Mouse (Mus musculus): ENCODE results near the gene Rap1gds1. TPM values are rescaled to one million over a fixed set of nuclear protein-coding genes. Genes with fewer than 3 reads are reported as not detected.

Gene Rap1gds1
- polyA plus RNA-seq, 1 experiment: 25.5 TPM

- Histone ChIP-seq H3K27me3 (ENCODE audit: control insufficient read depth, insufficient read depth, low read length) (no peaks in the 10 kb centered on the region), H3K36me3 (ENCODE audit: control insufficient read depth, insufficient read depth, low read length) (no peaks in the 10 kb centered on the region), H3K27ac (ENCODE audit: control insufficient read depth, insufficient read depth, low read length) (no peak overlapping the region), H3K4me3 (ENCODE audit: control insufficient read depth, insufficient read depth, low read length) (no peak overlapping the region), H3K4me1 (replicated peaks; ENCODE audit: control insufficient read depth, insufficient read depth, low read length) (peaks cover 11% of the 10 kb centered on the region)
- DNase-seq: no peak
- TF ChIP-seq CTCF (IDR thresholded peaks at IDR 0.05; ENCODE audit: borderline replicate concordance, control insufficient read depth, extremely low read depth, insufficient read depth, low read length, poor library complexity): no peak
- TF ChIP-seq POLR2A (IDR thresholded peaks at IDR 0.05; ENCODE audit: control insufficient read depth, extremely low read depth, insufficient read depth, low read length, poor library complexity): no peak
- WGBS: 92% methylated on average over 6 of the region's 6 CpGs
Measured at GRCm38 (mm10) chr3:138881725-138882347, 193.2 kb downstream of the Rap1gds1 start.

- Histone ChIP-seq H3K27me3 (ENCODE audit: control insufficient read depth, insufficient read depth, low read length) (no peaks in the 10 kb centered on the region), H3K27ac (ENCODE audit: control insufficient read depth, insufficient read depth, low read length) (no peak overlapping the region), H3K4me1 (replicated peaks; ENCODE audit: control insufficient read depth, insufficient read depth, low read length) (peaks cover 18% of the 10 kb centered on the region), H3K4me3 (ENCODE audit: control insufficient read depth, insufficient read depth, low read length) (no peak overlapping the region), H3K36me3 (ENCODE audit: control insufficient read depth, insufficient read depth, low read length) (no peaks in the 10 kb centered on the region)
- DNase-seq: no peak
- TF ChIP-seq CTCF (IDR thresholded peaks at IDR 0.05; ENCODE audit: borderline replicate concordance, control insufficient read depth, extremely low read depth, insufficient read depth, low read length, poor library complexity) (no peak), POLR2A (IDR thresholded peaks at IDR 0.05; ENCODE audit: control insufficient read depth, extremely low read depth, insufficient read depth, low read length, poor library complexity) (no peak)
- WGBS: 95% methylated on average over 11 of the region's 11 CpGs
Measured at GRCm38 (mm10) chr3:138880999-138881724, 193.8 kb downstream of the Rap1gds1 start.

- 56% methylated on average over 4 of the region's 4 CpGs for WGBS
- Histone ChIP-seq H3K27me3 (ENCODE audit: control insufficient read depth, insufficient read depth, low read length) (no peaks in the 10 kb centered on the region), H3K4me3 (ENCODE audit: control insufficient read depth, insufficient read depth, low read length) (peak overlapping the region; percentile 28), H3K27ac (ENCODE audit: control insufficient read depth, insufficient read depth, low read length) (peak overlapping the region; percentile 93), H3K36me3 (ENCODE audit: control insufficient read depth, insufficient read depth, low read length) (no peaks in the 10 kb centered on the region), H3K4me1 (replicated peaks; ENCODE audit: control insufficient read depth, insufficient read depth, low read length) (peaks cover 33% of the 10 kb centered on the region)
- peak; percentile 28 for DNase-seq
- no peak for TF ChIP-seq CTCF (IDR thresholded peaks at IDR 0.05; ENCODE audit: borderline replicate concordance, control insufficient read depth, extremely low read depth, insufficient read depth, low read length, poor library complexity)
- TF ChIP-seq POLR2A (IDR thresholded peaks at IDR 0.05; ENCODE audit: control insufficient read depth, extremely low read depth, insufficient read depth, low read length, poor library complexity): no peak
Measured at GRCm38 (mm10) chr3:138877741-138878140, 197.3 kb downstream of the Rap1gds1 start.

GRCm38 (mm10) chr3:138876931-138877361 lies 198.1 kb downstream of the Rap1gds1 start:
- 11% methylated on average over 14 of the region's 14 CpGs for WGBS
- H3K36me3 ChIP-seq (ENCODE audit: control insufficient read depth, insufficient read depth, low read length): no peaks in the 10 kb centered on the region
- peaks cover 33% of the 10 kb centered on the region for H3K4me1 ChIP-seq (replicated peaks; ENCODE audit: control insufficient read depth, insufficient read depth, low read length)
- peak; percentile 77 for DNase-seq
- H3K27me3 ChIP-seq (ENCODE audit: control insufficient read depth, insufficient read depth, low read length): no peaks in the 10 kb centered on the region
- peak overlapping the region; percentile 93 for H3K27ac ChIP-seq (ENCODE audit: control insufficient read depth, insufficient read depth, low read length)
- peak overlapping the region; percentile 28 for H3K4me3 ChIP-seq (ENCODE audit: control insufficient read depth, insufficient read depth, low read length)
- TF ChIP-seq POLR2A (IDR thresholded peaks at IDR 0.05; ENCODE audit: control insufficient read depth, extremely low read depth, insufficient read depth, low read length, poor library complexity) (no peak), CTCF (IDR thresholded peaks at IDR 0.05; ENCODE audit: borderline replicate concordance, control insufficient read depth, extremely low read depth, insufficient read depth, low read length, poor library complexity) (no peak)

GRCm38 (mm10) chr3:138876418-138876817 lies 198.6 kb downstream of the Rap1gds1 start:
- Histone ChIP-seq H3K27me3 (ENCODE audit: control insufficient read depth, insufficient read depth, low read length) (no peaks in the 10 kb centered on the region), H3K4me3 (ENCODE audit: control insufficient read depth, insufficient read depth, low read length) (no peak overlapping the region), H3K4me1 (replicated peaks; ENCODE audit: control insufficient read depth, insufficient read depth, low read length) (peaks cover 33% of the 10 kb centered on the region), H3K27ac (ENCODE audit: control insufficient read depth, insufficient read depth, low read length) (peak overlapping the region; percentile 93), H3K36me3 (ENCODE audit: control insufficient read depth, insufficient read depth, low read length) (no peaks in the 10 kb centered on the region)
- no peak for TF ChIP-seq CTCF (IDR thresholded peaks at IDR 0.05; ENCODE audit: borderline replicate concordance, control insufficient read depth, extremely low read depth, insufficient read depth, low read length, poor library complexity)
- peak; percentile 26 for DNase-seq
- 77% methylated on average over 10 of the region's 10 CpGs for WGBS

- 42% methylated on average over 6 of the region's 6 CpGs for WGBS
- Histone ChIP-seq H3K36me3 (ENCODE audit: control insufficient read depth, insufficient read depth, low read length) (no peaks in the 10 kb centered on the region), H3K4me3 (ENCODE audit: control insufficient read depth, insufficient read depth, low read length) (no peak overlapping the region), H3K4me1 (replicated peaks; ENCODE audit: control insufficient read depth, insufficient read depth, low read length) (peaks cover 33% of the 10 kb centered on the region), H3K27ac (ENCODE audit: control insufficient read depth, insufficient read depth, low read length) (peak overlapping the region; percentile 93), H3K27me3 (ENCODE audit: control insufficient read depth, insufficient read depth, low read length) (no peaks in the 10 kb centered on the region)
- peak; percentile 51 for DNase-seq
- no peak for TF ChIP-seq POLR2A (IDR thresholded peaks at IDR 0.05; ENCODE audit: control insufficient read depth, extremely low read depth, insufficient read depth, low read length, poor library complexity)
- no peak for TF ChIP-seq CTCF (IDR thresholded peaks at IDR 0.05; ENCODE audit: borderline replicate concordance, control insufficient read depth, extremely low read depth, insufficient read depth, low read length, poor library complexity)
Measured at GRCm38 (mm10) chr3:138875936-138876335, 199.1 kb downstream of the Rap1gds1 start.

Other genes starting within 250 kb of the Rap1gds1 start
- gene Stpg2, start 130.5 kb upstream of the Rap1gds1 start, polyA plus RNA-seq (2012; rRNA removed): not detected in 2 replicates